Mouse (Mus musculus) midbrain, embryonic 10.5 days (tissue): Measurements from ENCODE around the gene Acer1. TPM values are rescaled to one million over a fixed set of nuclear protein-coding genes. Genes with fewer than 3 reads are reported as not detected.

Source experiments
- DNase-seq: peaks from one replicate; pipeline ENCODE4 v3.0.0-alpha.2; 2017; ENCODE audit warnings: low spot score
- H3K27ac ChIP-seq: fragments of 300-500 bp; sonication (generic); replicated peaks from 2 replicates; pipeline ENCODE4 v1.5.1; 2016; ENCODE audit warnings: mild to moderate bottlenecking
- H3K27me3 ChIP-seq: fragments of 300-500 bp; sonication (generic); 2 replicates; pipeline ENCODE4 v1.6.1; 2016; ENCODE audit warnings: low read depth, mild to moderate bottlenecking; ENCODE audit not compliant: poor library complexity, severe bottlenecking
- H3K36me3 ChIP-seq: fragments of 300-500 bp; sonication (generic); 2 replicates; pipeline ENCODE4 v1.6.1; 2016; ENCODE audit warnings: mild to moderate bottlenecking, moderate library complexity
- H3K4me1 ChIP-seq: fragments of 300-500 bp; sonication (generic); 2 replicates; pipeline ENCODE4 v1.6.1; 2016
- H3K4me3 ChIP-seq: fragments of 300-500 bp; sonication (generic); 2 replicates; pipeline ENCODE4 v1.5.1; 2016; ENCODE audit warnings: mild to moderate bottlenecking, moderate library complexity
- H3K9me3 ChIP-seq: fragments of 300-500 bp; sonication (generic); replicated peaks from 2 replicates; pipeline ENCODE4 v1.6.1; 2016; ENCODE audit warnings: mild to moderate bottlenecking
- WGBS: fragments of 180-500 bp; shearing (Covaris S2); methylation state at CpG from one replicate; pipeline ENCODE4 v1.1.7; 2016; 5-methylcytosine and 5-hydroxymethylcytosine counted together
- polyA plus RNA-seq: library from polyadenylated mRNA; unstranded; fragments of >200 nt; fragmentation: Nextera tagmentation; extraction: Ambion mirVana; gene quantifications from 2 replicates; pipeline ENCODE4 v1.2.1, GENCODE M21; 2016

Gene Acer1
- polyA plus RNA-seq, 1 experiment from 2014 or later, result not detected

DNA sequence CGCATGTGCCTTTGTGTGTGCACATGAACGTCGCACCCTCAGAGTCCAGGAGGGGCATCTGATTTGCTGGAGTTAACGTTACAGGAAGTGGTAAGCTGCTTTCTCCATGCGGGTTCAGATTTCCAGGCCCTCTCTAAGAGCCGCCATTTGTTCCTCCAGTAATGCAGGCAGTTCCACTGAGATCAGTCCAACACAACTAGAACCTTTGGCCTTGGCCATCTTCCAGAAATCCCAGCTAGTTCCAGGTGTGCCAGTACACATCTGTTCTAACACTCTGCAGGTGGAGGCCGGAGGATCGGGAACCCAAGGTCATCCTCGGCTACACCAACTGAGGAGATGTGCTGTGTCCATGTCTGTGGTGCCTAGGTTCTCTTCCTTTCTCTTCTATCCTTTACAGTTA, 3.0 kb upstream of the Acer1 start:
- 85% methylated on average over 9 of the region's 9 CpGs for WGBS
- DNase-seq, result no peak
- Histone ChIP-seq H3K36me3 (no peaks in the 10 kb centered on the region), H3K27ac (no peak overlapping the region), H3K4me3 (no peak overlapping the region), H3K4me1 (peaks cover 2% of the 10 kb centered on the region; the same call in 1 of the 2 replicates), H3K27me3 (no peaks in the 10 kb centered on the region), H3K9me3 (no peaks in the 10 kb centered on the region)

DNA sequence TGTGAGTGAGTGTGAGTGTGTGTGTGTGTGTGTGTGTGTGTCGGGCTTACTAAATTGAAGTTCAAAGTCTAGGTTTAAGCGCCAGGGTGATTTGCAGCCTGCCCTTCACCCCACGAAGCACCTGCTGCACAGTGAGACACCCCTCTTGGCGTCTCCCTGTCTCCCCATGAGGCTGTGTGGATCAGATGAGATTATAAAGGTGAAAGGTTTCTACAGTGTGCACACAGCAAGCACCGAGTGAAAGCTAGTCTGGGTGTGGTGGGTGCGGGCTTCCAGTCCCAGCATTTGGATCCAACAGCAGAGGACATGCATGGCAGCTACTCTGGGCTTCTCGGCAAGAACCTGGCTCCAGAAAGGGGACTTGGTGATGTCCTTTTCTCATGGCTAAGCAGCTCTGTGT, 877 bp downstream of the Acer1 start:
- Histone ChIP-seq H3K9me3 (no peaks in the 10 kb centered on the region), H3K36me3 (no peaks in the 10 kb centered on the region), H3K27ac (no peak overlapping the region), H3K4me1 (no peaks in the 10 kb centered on the region), H3K4me3 (no peak overlapping the region), H3K27me3 (no peaks in the 10 kb centered on the region)
- no peak for DNase-seq
- 88% methylated on average over 7 of the region's 7 CpGs for WGBS

DNA sequence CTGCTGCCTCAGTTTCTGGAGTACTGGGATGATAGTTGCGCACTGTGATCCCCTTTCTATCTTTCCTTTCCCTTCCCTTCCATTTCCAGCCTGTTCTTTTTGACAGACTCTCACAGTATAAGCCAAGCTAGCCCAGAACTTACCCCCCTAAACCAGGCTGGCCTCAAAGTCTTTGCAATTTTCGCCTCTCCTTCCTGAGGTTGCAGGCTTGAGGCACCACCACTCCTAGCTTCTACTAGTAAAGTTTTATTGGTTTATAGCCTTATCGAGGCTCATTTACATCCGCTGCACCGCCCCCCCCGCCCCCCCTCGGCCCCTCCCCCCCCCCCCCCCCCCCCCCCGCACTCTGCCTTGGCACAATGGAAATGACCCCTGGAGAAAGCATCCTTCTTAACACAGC, 2.4 kb downstream of the Acer1 start:
- no peak overlapping the region for H3K4me3 ChIP-seq
- no peaks in the 10 kb centered on the region for H3K9me3 ChIP-seq
- WGBS, result 48% methylated on average over 7 of the region's 8 CpGs
- no peak overlapping the region for H3K27ac ChIP-seq
- H3K4me1 ChIP-seq, result no peaks in the 10 kb centered on the region
- H3K27me3 ChIP-seq, result no peaks in the 10 kb centered on the region
- no peaks in the 10 kb centered on the region for H3K36me3 ChIP-seq
- no peak for DNase-seq

DNA sequence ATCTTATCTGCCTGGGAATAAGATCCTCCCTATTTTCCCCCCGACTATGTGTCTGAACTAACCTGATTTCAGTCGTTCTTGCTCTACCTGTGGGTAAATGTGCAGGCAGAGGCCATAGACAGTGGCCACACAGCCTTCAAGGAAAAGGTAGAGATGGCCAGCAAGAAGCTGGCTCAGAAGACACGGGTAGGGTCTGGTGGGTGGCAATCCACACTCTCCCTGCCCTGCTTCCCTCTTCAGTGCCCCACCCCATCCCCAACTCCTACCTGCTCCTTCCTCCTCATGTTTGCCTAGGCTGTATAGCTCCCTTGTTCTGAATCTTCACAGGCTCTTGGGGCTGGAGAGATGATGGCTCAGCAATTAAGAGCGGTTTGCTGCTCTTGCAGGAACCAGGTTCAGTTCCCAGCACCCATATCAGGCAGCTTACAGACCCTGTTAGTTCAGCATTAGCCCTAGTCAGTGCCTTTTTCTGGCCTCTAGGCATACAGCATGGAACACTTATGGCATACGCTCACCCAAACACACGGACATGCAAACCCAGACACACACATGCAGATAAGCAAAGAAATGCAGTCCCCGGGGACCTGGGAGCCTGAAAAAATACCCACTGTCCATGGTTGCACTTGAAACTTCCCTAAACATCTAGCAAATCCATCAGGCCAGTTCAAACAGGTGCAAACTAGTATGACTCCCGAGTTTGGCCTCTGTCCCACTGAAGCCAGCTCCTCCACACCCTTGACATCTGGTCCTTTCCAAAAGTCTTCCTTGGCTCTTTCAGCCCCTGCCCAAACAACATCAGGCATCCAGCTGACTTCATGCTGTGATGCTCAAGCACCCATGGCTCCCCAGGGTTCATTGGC, 5.2 kb downstream of the Acer1 start:
- Histone ChIP-seq H3K4me1 (no peaks in the 10 kb centered on the region), H3K27ac (no peak overlapping the region), H3K4me3 (no peak overlapping the region), H3K36me3 (no peaks in the 10 kb centered on the region), H3K27me3 (no peaks in the 10 kb centered on the region), H3K9me3 (no peaks in the 10 kb centered on the region)
- 83% methylated on average over 8 of the region's 8 CpGs for WGBS
- no peak for DNase-seq

DNA sequence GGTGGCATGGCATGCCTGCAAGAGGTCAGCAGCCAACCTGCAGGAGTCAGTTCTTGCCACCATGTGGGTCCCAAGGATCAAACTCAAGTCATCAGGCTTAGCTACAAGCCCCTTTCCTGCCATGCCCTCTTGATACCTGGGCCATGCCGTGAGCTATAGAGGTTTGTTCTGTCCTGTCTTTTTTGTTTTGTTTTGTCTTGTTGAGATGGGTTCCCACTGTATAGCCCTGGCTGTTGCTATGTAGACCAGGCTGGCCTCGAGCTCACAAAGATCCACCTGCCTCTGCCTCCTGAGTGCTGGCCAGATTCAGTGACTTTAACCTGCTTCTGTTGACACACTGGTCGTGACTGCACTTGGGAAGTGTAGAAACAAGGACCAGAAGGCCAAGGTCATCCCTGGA, 6.5 kb downstream of the Acer1 start:
- no peak overlapping the region for H3K27ac ChIP-seq
- H3K36me3 ChIP-seq, result no peaks in the 10 kb centered on the region
- DNase-seq, result no peak
- H3K9me3 ChIP-seq, result no peaks in the 10 kb centered on the region
- no peaks in the 10 kb centered on the region for H3K4me1 ChIP-seq
- 86% methylated on average over 3 of the region's 3 CpGs for WGBS
- H3K27me3 ChIP-seq, result no peaks in the 10 kb centered on the region
- no peak overlapping the region for H3K4me3 ChIP-seq

DNA sequence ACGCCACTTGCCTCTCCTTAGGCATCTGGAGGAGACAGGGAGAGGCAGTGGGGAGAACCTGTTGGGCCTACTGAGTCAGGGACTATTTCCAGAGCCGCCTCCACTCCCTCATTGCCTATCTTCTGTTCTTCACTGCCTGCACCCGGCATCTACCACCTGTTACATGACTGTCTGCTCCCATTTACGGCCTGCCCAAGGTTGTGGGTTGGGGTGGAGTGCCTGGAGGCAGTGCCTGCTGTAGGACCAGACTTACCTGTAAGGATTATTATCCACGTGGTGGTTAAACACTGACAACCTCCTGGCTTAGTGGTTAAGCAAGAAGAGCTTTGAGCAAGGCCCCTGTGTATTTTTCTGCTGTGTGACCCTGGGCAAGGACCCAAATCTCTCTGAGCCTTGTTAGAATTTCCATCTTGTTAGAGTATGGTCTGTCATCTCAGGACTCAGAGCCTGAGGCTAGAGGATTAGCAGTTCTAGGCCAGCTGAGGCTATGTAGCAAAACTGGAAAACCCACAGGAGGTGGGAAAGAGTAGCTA, 7.2 kb downstream of the Acer1 start:
- H3K4me1 ChIP-seq, result no peaks in the 10 kb centered on the region
- H3K9me3 ChIP-seq, result no peaks in the 10 kb centered on the region
- no peak for DNase-seq
- no peaks in the 10 kb centered on the region for H3K36me3 ChIP-seq
- H3K27ac ChIP-seq, result no peak overlapping the region
- H3K27me3 ChIP-seq, result no peaks in the 10 kb centered on the region
- 80% methylated on average over 5 of the region's 5 CpGs for WGBS
- H3K4me3 ChIP-seq, result no peak overlapping the region

DNA sequence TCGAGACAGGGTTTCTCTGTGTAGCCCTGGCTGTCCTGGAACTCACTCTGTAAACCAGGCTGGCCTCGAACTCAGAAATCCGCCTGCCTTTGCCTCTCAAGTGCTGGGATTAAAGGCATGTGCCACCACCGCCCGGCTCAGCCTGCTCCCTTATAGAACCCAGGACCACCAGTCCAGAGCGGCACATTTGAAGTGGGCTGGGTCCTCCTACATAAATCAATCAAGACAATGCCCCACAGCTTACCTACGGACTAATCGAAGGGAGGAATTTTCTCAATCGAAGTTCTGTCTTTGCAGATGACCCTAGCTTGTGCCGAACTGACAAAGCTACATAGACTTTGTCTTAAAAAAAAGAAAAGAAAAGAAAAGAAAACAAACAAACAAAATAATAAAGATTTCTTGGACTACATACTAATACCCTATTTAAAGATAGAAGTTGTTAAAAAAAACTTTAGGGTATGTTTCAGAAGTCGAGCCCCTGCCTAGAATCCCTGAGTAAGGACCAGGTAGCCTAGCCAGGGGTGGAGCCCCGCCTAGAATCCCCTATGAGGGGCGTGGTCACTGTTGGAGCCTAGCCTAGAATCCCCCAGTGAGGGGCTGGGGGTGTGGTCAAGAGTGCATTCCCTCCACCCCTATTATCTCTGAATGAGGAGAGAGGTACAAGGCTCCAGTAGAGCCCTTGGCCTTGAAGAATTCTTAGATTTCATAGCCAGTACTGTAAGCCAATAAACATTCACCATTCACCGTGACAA, 7.8 kb downstream of the Acer1 start:
- no peaks in the 10 kb centered on the region for H3K27me3 ChIP-seq
- H3K4me3 ChIP-seq, result no peak overlapping the region
- no peak for DNase-seq
- WGBS, result 67% methylated on average over 13 of the region's 14 CpGs
- H3K4me1 ChIP-seq, result no peaks in the 10 kb centered on the region
- no peaks in the 10 kb centered on the region for H3K9me3 ChIP-seq
- no peaks in the 10 kb centered on the region for H3K36me3 ChIP-seq
- H3K27ac ChIP-seq, result no peak overlapping the region

DNA sequence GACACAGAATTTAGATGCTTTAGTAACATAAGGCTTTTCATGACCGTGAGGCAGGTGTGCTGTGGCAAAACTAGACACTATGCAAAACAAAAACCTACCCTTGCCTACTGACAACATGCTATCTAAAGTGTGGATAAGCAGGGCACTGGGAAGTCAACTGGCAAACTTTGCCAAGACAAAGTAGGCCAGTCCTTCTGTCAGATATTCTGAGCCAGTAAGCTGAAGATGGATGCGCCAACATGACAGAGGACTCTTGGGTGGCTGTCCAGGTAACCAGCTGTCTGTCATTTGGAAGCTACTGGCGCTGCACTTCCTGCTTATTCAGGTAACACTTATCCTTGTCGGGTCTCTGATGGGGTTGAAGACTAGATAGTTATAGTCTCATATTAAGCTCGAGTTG, 11.8 kb downstream of the Acer1 start:
- Histone ChIP-seq H3K27me3 (no peaks in the 10 kb centered on the region), H3K4me3 (no peak overlapping the region), H3K27ac (no peak overlapping the region), H3K4me1 (no peaks in the 10 kb centered on the region), H3K9me3 (no peaks in the 10 kb centered on the region), H3K36me3 (no peaks in the 10 kb centered on the region)
- WGBS, result 75% methylated on average over 5 of the region's 5 CpGs
- no peak for DNase-seq

DNA sequence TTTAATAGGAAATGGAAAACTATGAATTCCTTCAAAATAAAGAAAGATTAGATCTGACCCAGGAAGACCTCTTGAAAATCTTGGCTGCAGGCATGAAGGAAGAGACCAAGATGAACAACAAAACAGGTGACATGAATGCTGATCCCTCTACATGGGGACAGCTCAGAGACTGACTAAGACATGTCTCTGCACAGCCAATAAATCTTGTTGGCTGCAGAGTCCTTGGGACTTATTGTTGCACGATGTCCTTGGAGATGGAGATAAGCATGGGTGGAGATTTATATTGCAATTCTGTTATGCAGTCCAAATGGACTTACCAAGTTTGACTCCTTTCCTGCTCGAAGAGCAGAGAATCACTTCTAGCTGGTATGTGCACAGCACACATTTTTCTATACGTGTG, 12.6 kb downstream of the Acer1 start:
- no peaks in the 10 kb centered on the region for H3K27me3 ChIP-seq
- H3K4me3 ChIP-seq, result no peak overlapping the region
- H3K36me3 ChIP-seq, result no peaks in the 10 kb centered on the region
- no peaks in the 10 kb centered on the region for H3K4me1 ChIP-seq
- H3K9me3 ChIP-seq, result no peaks in the 10 kb centered on the region
- H3K27ac ChIP-seq, result no peak overlapping the region
- no peak for DNase-seq
- 79% methylated on average over 3 of the region's 3 CpGs for WGBS

DNA sequence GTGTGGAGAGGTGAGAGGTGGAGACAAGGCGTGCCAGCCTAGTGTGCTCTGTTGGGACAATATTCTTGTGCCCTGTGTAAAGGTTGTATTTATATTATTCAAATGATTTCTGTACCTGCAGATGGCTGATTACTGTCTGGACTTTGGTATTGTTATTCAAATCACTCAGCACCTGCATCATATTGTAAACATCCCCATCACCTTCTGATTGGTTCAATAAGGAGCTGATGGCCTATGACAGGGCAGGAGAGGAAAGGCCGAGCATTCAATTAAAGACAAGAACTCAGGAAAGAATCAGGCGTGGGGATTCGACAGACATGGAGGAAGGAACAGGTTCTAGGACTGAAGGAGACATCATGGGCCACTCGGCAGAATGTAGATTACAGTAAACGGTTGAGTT, 18.3 kb downstream of the Acer1 start:
- no peak overlapping the region for H3K4me3 ChIP-seq
- H3K27me3 ChIP-seq, result no peaks in the 10 kb centered on the region
- H3K36me3 ChIP-seq, result no peaks in the 10 kb centered on the region
- H3K4me1 ChIP-seq, result no peaks in the 10 kb centered on the region
- no peak overlapping the region for H3K27ac ChIP-seq
- 81% methylated on average over 6 of the region's 6 CpGs for WGBS
- no peaks in the 10 kb centered on the region for H3K9me3 ChIP-seq
- no peak for DNase-seq

DNA sequence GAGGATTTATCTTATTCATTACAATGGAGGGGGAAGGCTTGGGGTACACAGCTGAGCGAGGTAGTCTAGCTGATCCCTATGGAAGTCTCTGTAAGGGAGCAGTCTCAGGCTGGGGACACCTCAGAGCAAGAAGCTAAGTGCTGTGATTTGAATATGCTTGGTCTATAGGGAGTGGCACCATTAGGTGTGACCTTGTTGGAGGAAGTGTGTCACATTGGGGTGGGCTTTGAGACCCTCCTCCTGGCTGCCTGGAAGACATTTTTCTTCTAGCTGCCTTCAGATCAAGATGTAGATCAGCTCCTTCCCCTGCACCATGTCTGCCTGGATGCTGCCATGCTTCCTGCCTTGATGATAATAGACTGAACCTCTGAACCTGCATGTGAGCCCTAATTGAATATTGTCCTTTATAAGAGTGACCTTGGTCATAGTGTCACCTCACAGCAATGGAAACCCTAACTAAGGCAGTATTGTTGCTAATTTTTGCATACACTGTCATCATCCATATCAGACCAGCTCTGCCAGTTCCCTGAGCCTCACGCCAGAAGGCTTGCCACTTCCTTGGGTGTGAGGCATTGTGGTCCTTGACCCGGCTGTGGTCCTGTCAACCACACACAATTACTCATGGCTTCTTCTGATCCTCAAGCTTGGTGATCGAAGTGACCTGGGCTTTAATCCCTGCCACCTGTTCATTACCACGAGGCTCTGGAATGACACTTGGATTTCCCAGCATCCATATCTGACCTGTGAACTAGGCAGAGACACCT, 19.1 kb downstream of the Acer1 start:
- DNase-seq, result no peak
- H3K27me3 ChIP-seq, result no peaks in the 10 kb centered on the region
- 86% methylated on average over 5 of the region's 5 CpGs for WGBS

DNA sequence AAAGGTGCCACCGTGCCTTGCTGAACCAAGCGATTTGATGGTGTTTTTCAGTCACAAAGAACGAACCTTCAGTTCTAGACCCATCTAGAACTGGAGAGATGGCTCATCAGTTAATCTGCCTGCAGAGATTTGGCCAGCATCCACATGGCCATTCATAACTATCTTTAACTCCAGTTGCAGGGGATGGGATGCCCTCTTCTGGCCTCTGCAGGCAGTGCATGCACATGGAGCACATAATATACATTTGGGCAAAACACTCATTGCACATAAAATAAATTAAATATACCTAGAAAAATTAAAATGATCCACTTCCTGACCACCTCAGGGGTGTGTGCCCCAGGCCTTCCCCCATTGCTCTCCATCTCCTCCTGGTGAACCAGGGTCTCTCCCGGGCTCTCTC, 20.0 kb downstream of the Acer1 start:
- Histone ChIP-seq H3K4me3 (no peak overlapping the region), H3K4me1 (no peaks in the 10 kb centered on the region), H3K9me3 (no peaks in the 10 kb centered on the region), H3K27me3 (no peaks in the 10 kb centered on the region), H3K27ac (no peak overlapping the region), H3K36me3 (no peaks in the 10 kb centered on the region)
- no peak for DNase-seq
- WGBS, result 95% methylated on average over 4 of the region's 4 CpGs

More for the DNA sequence above, 19.1 kb downstream of the Acer1 start:
- Histone ChIP-seq H3K36me3 (no peaks in the 10 kb centered on the region), H3K4me1 (no peaks in the 10 kb centered on the region), H3K27ac (no peak overlapping the region), H3K9me3 (no peaks in the 10 kb centered on the region), H3K4me3 (no peak overlapping the region)
